Mouse (Mus musculus): ENCODE data around the gene Vmn1r52.
"Not testable (repeated sequence)": the region's sequence is repeated elsewhere in the genome, so short reads cannot be mapped to it uniquely, and the experiment has no call there.

Gene Vmn1r52

GRCm38 (mm10) chr6:90174508-90174907, at the start of gene Vmn1r52:
TSS of gene Vmn1r52 (plus strand) at chr6:90174808.
- no peak for DNase-seq (ENCODE audit: low read depth in 1 of 2, low spot score in 2 of 2)

- no peak for DNase-seq (ENCODE audit: low read depth in 1 of 2, low spot score in 2 of 2)
Measured at GRCm38 (mm10) chr6:90160139-90160538, 14.5 kb upstream of the Vmn1r52 start.

GRCm38 (mm10) chr6:90202493-90202892, 27.9 kb downstream of the Vmn1r52 start, which contains the start of gene V1ra8:
TSS of gene V1ra8 (plus strand) at chr6:90202793.
- DNase-seq (ENCODE audit: low read depth in 1 of 2, low spot score in 2 of 2), result not testable (repeated sequence)

- no peak for DNase-seq (ENCODE audit: low read depth in 1 of 2, low spot score in 2 of 2)
Measured at GRCm38 (mm10) chr6:90224338-90224737, 49.7 kb downstream of the Vmn1r52 start, which contains the start of gene Vmn1r53. TSS of gene Vmn1r53 (minus strand) at chr6:90224438.
